Mouse (Mus musculus) adrenal gland, postnatal 36 days (tissue): ENCODE data around the gene Zbtb21. TPM values are rescaled to one million over a fixed set of nuclear protein-coding genes. Genes with fewer than 3 reads are reported as not detected.
"Not testable (repeated sequence)": the region's sequence is repeated elsewhere in the genome, so short reads cannot be mapped to it uniquely, and the experiment has no call there.

ENCODE experiments used
- DNase-seq, 2 experiments: peaks; one replicate each; pipeline ENCODE4 v3.0.0; 2021; ENCODE audit warnings: mixed read lengths in 1 of 2
- long read RNA-seq, 2 experiments: library from polyadenylated mRNA; stranded (forward); transcript quantifications; one replicate each; pipeline ENCODE4 v2.0.0; 2021; ENCODE audit warnings: borderline sequencing depth in 2 of 2
- total RNA-seq, 2 experiments: library from RNA; stranded (reverse); gene quantifications; 2 replicates each; pipeline ENCODE4 v1.2.3; 2021

Zbtb21 gene
- 10 to 100 TPM; 38.1 to 52.1 TPM for total RNA-seq
- long read RNA-seq, experiment 1, full-length matches to known transcripts: 2 of 9 reads
- long read RNA-seq, experiment 1, partial matches to known transcripts: 0 of 9 reads
- long read RNA-seq, experiment 1, other reads (novel, unspliced or antisense): 7 of 9 reads
- long read RNA-seq, experiment 2, partial matches to known transcripts: 0 of 1 reads
- long read RNA-seq, experiment 2, other reads (novel, unspliced or antisense): 1 of 1 reads

- DNase-seq: peak; percentile 98
Observed at GRCm38 (mm10) chr16:97962151-97962948, at the start of gene Zbtb21, which contains the start of gene C2cd2. Gene Zbtb21, minus strand, starts transcription at chr16:97962622. Gene C2cd2, minus strand, starts transcription at chr16:97962598.

DNA sequence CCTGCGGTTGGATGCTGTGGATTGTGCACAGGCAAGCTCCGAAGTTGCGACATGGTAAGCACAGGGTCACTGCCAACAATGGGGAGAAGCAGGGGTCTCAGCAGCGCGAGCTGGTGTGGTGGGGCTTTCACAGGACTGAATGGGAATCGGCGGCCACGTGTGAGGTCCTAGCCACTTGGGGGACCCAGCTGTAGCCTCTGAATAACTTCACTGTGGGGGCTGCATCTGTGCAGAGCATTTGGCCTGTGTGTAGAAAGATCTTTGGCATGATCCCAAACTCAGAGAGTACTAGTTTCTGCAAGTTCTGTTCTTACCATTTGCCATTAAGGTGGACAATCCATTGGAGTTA is 34.9 kb upstream of the Zbtb21 start:
- DNase-seq: not testable (repeated sequence)

DNA sequence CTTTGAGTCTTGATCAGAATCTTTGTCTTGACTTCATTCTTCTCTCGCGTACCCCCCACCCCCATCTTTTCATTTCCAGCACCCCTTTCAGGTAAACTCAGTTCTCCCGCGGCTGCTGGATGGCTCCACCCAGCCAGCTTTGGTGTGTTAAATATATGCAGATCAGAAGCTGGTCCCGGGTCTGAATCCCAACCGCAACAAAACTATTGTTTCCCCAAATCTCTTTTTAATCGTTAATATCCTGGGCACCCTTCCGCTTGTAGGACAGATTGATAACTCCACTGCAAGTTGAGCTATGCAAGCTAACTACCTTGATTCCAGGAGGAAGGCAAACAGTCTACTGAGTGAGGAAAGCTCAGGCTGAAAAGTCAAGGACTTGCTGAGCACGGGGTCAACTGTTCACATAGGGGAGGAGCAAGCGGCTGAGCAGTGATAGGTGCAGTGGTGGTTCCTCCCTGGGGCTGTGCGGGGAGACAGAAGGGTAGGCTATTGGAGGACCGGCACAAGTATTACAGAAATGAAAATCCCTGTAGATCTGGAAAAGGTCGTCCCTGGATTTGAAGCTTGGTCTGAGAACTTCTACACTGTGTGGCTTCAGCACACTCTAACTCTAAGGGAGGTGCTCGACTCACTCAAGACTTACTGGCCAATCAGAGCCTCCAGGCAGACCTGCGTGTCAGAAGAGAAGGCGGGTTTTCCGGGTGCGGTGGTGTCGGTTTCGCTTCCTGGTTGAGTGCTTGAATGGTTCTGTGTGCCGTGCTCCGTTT is 34.4 kb upstream of the Zbtb21 start, which contains the start of gene B230307C23Rik:
Gene B230307C23Rik, plus strand, starts transcription at position 700 of the 767 bp plus-strand sequence.
- DNase-seq: peak; percentile 90 to 91

- DNase-seq: peak; percentile 78 to 81
Observed at GRCm38 (mm10) chr16:97995849-97996615, 33.6 kb upstream of the Zbtb21 start.

GRCm38 (mm10) chr16:97992477-97992876 is 30.1 kb upstream of the Zbtb21 start:
- DNase-seq: not testable (repeated sequence)

GRCm38 (mm10) chr16:97991517-97991916 is 29.1 kb upstream of the Zbtb21 start:
- DNase-seq: no peak

- no peak for DNase-seq
Observed at GRCm38 (mm10) chr16:97984589-97984988, 22.2 kb upstream of the Zbtb21 start.

GRCm38 (mm10) chr16:97981362-97981761 is 18.9 kb upstream of the Zbtb21 start:
- no peak for DNase-seq

GRCm38 (mm10) chr16:97977722-97978121 is 15.3 kb upstream of the Zbtb21 start:
- DNase-seq: no peak

DNA sequence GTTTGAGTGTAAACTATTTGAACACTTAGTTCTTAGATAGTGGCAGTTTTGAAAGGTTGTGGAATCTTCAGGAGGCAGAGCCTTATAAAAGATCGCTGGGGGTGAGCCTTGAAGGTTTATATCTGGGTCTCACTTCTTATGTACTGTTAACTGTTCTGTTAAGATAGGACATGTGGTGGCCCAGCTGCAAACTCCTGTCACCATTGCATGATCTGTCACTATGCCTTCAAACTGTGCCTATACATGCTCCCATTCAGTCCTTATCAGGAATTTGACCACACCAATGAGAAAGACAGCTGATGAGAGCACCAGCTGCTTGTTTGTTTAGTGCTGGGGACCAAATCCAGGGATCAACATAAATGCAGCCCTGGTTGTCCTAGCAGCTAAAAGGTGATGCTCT is 14.9 kb upstream of the Zbtb21 start:
- DNase-seq: no peak

DNA sequence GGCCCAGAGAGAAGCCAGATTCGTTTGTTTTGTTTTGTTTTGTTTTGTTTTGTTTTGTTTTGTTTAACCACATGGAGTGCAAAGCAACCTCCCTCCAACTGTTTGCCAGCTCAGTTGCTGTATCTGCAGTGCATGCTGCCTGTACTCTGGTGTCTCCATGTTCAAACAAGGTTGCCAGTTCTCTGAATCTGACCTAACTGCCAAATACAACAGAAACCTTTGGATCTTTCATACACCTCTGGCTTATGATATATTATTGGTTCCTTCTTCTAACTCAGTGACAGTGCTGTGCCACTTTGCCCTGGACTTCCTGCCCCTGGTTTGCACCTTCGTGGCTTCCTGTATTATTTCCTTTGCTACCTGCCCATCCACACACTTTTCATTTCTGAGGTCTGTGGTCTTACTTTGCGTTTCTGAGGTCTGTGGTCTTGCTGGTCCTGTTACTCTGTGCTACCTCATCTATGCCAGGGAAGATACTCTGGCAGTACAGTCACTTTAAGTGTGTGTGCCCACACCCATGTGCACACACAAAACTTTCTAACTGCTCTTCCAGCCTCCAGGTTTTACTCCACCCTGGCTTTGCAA is 1.6 kb upstream of the Zbtb21 start:
- no peak for DNase-seq

DNA sequence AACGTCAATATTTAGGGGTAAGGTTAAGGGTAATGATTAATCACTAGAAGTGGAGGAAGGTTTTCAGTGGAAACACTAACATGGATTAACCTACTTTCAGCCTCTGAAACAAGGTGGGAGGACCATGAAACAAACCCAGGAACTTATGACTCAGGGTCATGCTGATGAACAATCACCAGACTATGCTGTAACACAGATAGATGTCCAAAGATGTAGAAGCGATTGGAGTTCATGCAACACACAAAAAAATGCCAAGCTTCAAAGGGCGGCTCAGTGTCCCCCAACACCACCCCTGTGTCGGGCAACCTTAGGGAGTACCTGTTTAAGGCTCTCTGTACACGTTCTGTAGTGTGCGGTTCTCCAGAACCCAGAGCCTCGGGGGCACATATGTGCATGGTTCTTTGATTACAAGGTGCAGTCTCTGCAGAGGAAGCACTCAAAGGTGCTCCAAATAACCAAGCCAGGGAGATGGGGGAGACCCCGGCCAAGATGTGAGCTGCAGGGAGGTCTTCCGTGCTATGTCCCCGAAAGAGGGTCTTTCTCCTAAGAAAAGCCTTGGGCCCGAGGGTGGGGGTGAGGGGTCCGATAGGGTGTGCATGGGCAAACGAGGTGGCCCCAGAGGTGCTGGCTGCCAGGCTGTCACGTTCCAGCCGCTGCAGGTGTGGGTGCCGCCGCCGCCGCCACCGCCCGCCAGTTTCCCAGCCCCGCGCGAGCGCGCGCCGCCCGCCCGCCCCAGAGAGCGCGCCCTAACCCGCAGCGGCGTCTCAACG is 856 bp downstream of the Zbtb21 start:
- DNase-seq: peak; percentile 12 to 19

GRCm38 (mm10) chr16:97960348-97960747 is 2.1 kb downstream of the Zbtb21 start:
- no peak for DNase-seq

DNA sequence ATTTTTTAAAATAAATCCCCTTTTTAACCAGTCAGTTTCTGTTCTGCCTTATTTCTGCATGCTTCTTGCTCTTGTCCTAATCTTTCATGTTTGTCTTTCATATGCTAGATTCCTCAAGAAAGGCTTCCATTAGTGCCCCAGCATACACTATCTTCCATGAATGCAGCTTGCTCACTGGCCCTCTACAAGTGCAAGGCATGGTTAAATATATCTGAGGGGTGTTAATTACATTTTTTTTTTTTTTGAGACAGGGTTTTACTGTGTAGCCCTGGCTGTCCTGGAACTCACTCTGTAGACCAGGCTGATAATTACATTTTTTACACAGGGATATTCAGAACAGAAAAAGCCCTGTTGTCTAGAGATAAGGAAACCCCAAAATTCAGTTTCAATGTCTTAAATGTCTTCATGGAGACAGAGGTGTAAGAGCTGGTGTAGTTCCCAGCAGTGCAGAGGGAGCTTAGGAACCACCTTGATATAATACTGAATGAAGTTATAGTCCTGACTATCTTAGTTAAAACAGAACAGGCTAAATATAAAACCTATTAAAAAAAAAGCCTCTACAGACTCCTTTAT is 3.9 kb downstream of the Zbtb21 start:
- DNase-seq: no peak

GRCm38 (mm10) chr16:97957626-97958025 is 4.8 kb downstream of the Zbtb21 start:
- no peak for DNase-seq

GRCm38 (mm10) chr16:97956011-97956410 is 6.4 kb downstream of the Zbtb21 start:
- DNase-seq: no peak

GRCm38 (mm10) chr16:97953300-97953699 is 9.1 kb downstream of the Zbtb21 start:
- DNase-seq: no peak

DNA sequence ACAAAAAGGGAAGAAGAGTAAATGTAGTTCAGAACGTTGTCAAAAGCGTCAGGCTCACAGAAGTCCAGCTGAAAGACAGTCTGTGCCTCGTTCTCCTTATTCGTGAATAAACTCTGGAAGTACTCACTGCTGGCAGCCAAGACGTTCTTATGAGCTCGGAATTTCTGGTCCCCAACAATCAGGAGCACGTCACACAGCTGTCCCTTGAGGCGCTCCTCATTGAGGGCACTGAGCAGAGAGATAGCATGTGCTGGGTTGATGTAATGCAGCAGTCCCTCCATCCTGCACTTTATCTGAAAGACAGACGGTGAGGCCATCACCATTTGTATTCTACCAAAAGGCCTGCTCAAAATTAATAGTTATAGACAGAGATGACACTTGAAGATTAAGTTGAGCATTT is 9.6 kb downstream of the Zbtb21 start:
- DNase-seq: no peak

GRCm38 (mm10) chr16:97952371-97952770 is 10.1 kb downstream of the Zbtb21 start:
- DNase-seq: no peak

DNA sequence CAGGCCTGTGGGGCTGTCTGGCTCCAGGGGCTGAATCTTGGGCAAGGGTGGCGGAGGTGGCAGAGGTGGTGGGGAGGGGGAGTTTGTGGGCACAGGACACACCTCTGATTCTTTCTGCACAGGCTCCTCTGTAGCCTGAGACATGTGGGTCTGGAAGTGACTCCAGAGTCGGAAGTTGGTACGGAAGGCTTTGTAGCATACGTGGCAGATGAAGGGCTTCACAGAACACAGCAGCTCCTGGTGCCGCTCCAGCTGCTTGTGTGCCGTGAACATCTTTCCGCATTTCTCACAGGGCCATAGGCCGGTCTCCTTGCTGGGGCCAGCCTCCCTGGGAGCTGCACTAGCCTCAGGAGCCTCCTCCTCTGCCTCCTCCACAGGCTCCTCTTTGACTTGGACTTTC is 12.4 kb downstream of the Zbtb21 start:
- DNase-seq: no peak
